Mouse (Mus musculus) right cerebral cortex, postnatal 25 days (tissue): Measurements from ENCODE around the gene Daxx.
"Not testable (repeated sequence)": the region's sequence is repeated elsewhere in the genome, so short reads cannot be mapped to it uniquely, and the experiment has no call there.

Experiments used
- DNase-seq: peaks from one replicate; pipeline ENCODE4 v3.0.0; 2022

Daxx gene

GRCm38 (mm10) chr17:33903911-33904651 is 5.1 kb upstream of the Daxx start:
- not testable (repeated sequence) for DNase-seq

- not testable (repeated sequence) for DNase-seq
Measured at GRCm38 (mm10) chr17:33904835-33905234, 4.4 kb upstream of the Daxx start, which contains the start of gene Platr17. Gene Platr17 (plus strand): TSS chr17:33905135.

GRCm38 (mm10) chr17:33908331-33909076 is 710 bp upstream of the Daxx start:
- DNase-seq: peak; percentile 68

- no peak for DNase-seq
Measured at GRCm38 (mm10) chr17:33909869-33910250, 646 bp downstream of the Daxx start.

- DNase-seq: no peak
Measured at GRCm38 (mm10) chr17:33910346-33911051, 1.3 kb downstream of the Daxx start.

GRCm38 (mm10) chr17:33911052-33911812 is 2.0 kb downstream of the Daxx start:
- no peak for DNase-seq

GRCm38 (mm10) chr17:33911813-33912414 is 2.7 kb downstream of the Daxx start:
- no peak for DNase-seq

- no peak for DNase-seq
Measured at GRCm38 (mm10) chr17:33913264-33913663, 4.0 kb downstream of the Daxx start.

- DNase-seq: no peak
Measured at GRCm38 (mm10) chr17:33913905-33914304, 4.7 kb downstream of the Daxx start.

GRCm38 (mm10) chr17:33914969-33915391 is 5.8 kb downstream of the Daxx start:
- no peak for DNase-seq

GRCm38 (mm10) chr17:33915671-33916250 is 6.5 kb downstream of the Daxx start, which contains the start of the genes Tapbp and Zbtb22:
Gene Tapbp (plus strand): TSS chr17:33915899.
Gene Zbtb22 (plus strand): TSS chr17:33915904.
- DNase-seq: peak; percentile 96

- no peak for DNase-seq
Measured at GRCm38 (mm10) chr17:33916294-33916693, 7.1 kb downstream of the Daxx start.

GRCm38 (mm10) chr17:33916847-33917655 is 7.8 kb downstream of the Daxx start:
- no peak for DNase-seq

GRCm38 (mm10) chr17:33917656-33918292 is 8.6 kb downstream of the Daxx start:
- no peak for DNase-seq

GRCm38 (mm10) chr17:33918293-33919203 is 9.3 kb downstream of the Daxx start:
- no peak for DNase-seq

- peak; percentile 47 for DNase-seq
Measured at GRCm38 (mm10) chr17:33919351-33920281, 10.4 kb downstream of the Daxx start.

- peak; percentile 75 for DNase-seq
Measured at GRCm38 (mm10) chr17:33920282-33921097, 11.3 kb downstream of the Daxx start.
